ENCODE assay signal across 8 mouse cellular contexts in genomic region chr13:43595896-43596295, GRCm38 (mm10). TPM values are rescaled to one million over a fixed set of nuclear protein-coding genes. Genes with fewer than 3 reads are reported as not detected.
DNase-seq lines count a peak whose midpoint lies in the region; ATAC-seq and TF ChIP-seq lines count a peak whose summit lies in the region.

No protein-coding gene starts in this region.

- no peaks in the 10 kb centered on the region for H3K4me1 ChIP-seq in CH12.LX (ENCODE audit: control insufficient read depth in 1 of 2, insufficient read depth in 2 of 2)
- H3K4me1 ChIP-seq in kidney, postnatal 0 days (replicated peaks; ENCODE audit: insufficient read depth, low read length): no peaks in the 10 kb centered on the region
- H3K4me1 ChIP-seq in neural tube, embryonic 11.5 days (ENCODE audit: control insufficient read depth, insufficient read depth, low read length): no peaks in the 10 kb centered on the region

- no peaks in the 10 kb centered on the region for H3K27me3 ChIP-seq in CH12.LX (replicated peaks)
- no peaks in the 10 kb centered on the region for H3K27me3 ChIP-seq in kidney, postnatal 0 days (ENCODE audit: insufficient read depth, low read length)
- H3K27me3 ChIP-seq in neural tube, embryonic 11.5 days (ENCODE audit: control insufficient read depth, insufficient read depth, low read length): no peaks in the 10 kb centered on the region

- peak; percentile 95 for TF ChIP-seq RAD21 in CH12.LX (IDR thresholded peaks at IDR 0.05; ENCODE audit: low read depth, low read length)

- TF ChIP-seq POLR2A in CH12.LX (IDR thresholded peaks at IDR 0.05; ENCODE audit: low read depth, low read length): no peak

- no peak overlapping the region for H3K4me3 ChIP-seq in CH12.LX (replicated peaks in 1 of 3; ENCODE audit: low read depth in 2 of 3, low read length in 2 of 3, poor library complexity in 1 of 3)
- no peak overlapping the region for H3K4me3 ChIP-seq in kidney, postnatal 0 days (replicated peaks; ENCODE audit: low read depth, low read length)
- no peak overlapping the region for H3K4me3 ChIP-seq in neural tube, embryonic 11.5 days (ENCODE audit: low read depth, low read length)

- H3K36me3 ChIP-seq in CH12.LX (replicated peaks in 1 of 2; ENCODE audit: control insufficient read depth in 1 of 2, insufficient read depth in 1 of 2, low read length in 1 of 2): no peaks in the 10 kb centered on the region
- no peaks in the 10 kb centered on the region for H3K36me3 ChIP-seq in kidney, postnatal 0 days (ENCODE audit: insufficient read depth, low read length)
- H3K36me3 ChIP-seq in neural tube, embryonic 11.5 days (ENCODE audit: control insufficient read depth, insufficient read depth, low read length): no peaks in the 10 kb centered on the region

- 61% methylated on average over 4 of the region's 4 CpGs for WGBS in kidney, postnatal 0 days
- WGBS in neural tube, embryonic 11.5 days: 58% methylated on average over 4 of the region's 4 CpGs

- H3K9me3 ChIP-seq in CH12.LX (replicated peaks; ENCODE audit: low read length): no peaks in the 10 kb centered on the region
- H3K9me3 ChIP-seq in kidney, postnatal 0 days (replicated peaks; ENCODE audit: low read length): no peaks in the 10 kb centered on the region
- H3K9me3 ChIP-seq in neural tube, embryonic 11.5 days (ENCODE audit: control insufficient read depth, low read length): no peaks in the 10 kb centered on the region

- TF ChIP-seq EP300 in CH12.LX (IDR thresholded peaks at IDR 0.05; ENCODE audit: low read length): no peak

- no peaks in the 10 kb centered on the region for H3K79me2 ChIP-seq in CH12.LX (replicated peaks; ENCODE audit: control insufficient read depth, extremely low read depth, insufficient read depth, poor library complexity, severe bottlenecking)

- TF ChIP-seq CTCF in CH12.LX (conservative IDR thresholded peaks at IDR 0.05 in 1 of 2, IDR thresholded peaks at IDR 0.05 in 1 of 2; ENCODE audit: low read depth in 2 of 2, low read length in 2 of 2): peak; percentile 57 to 93
- TF ChIP-seq CTCF in kidney, postnatal 0 days (IDR thresholded peaks at IDR 0.05; ENCODE audit: low read depth): peak; percentile 93

- no peak overlapping the region for H3K9ac ChIP-seq in CH12.LX (ENCODE audit: insufficient read depth, low read depth)
- H3K9ac ChIP-seq in kidney, postnatal 0 days (ENCODE audit: low read depth, low read length): no peak overlapping the region
- no peak overlapping the region for H3K9ac ChIP-seq in neural tube, embryonic 11.5 days (ENCODE audit: low read length)

- dilution Hi-C loops in CH12.LX (cut with MboI; ENCODE audit: extremely low pct_ligation_motif_present, extremely low pct_unique_long_range_greater_than_20kb, low sequenced_read_pairs): no loop called here

- DNase-seq in layer of hippocampus, adult 11-12 months (ENCODE audit: low spot score): peak; percentile 55
- DNase-seq in layer of hippocampus, postnatal 25 days (ENCODE audit: extremely low spot score in 1 of 2, low spot score in 1 of 2): no peak
- peak; percentile 67 for DNase-seq in CH12.LX (ENCODE audit: extremely low read depth)
- peak; percentile 79 for DNase-seq in adrenal gland, postnatal 14 days
- peak; percentile 70 for DNase-seq in embryo, embryonic 9.5 days (ENCODE audit: extremely low spot score)
- peak; percentile 84 for DNase-seq in kidney, postnatal 0 days (ENCODE audit: low spot score)
- peak; percentile 50 for DNase-seq in neural tube, embryonic 11.5 days (ENCODE audit: low spot score)

- in situ Hi-C loops in CH12.LX (cut with MboI; ENCODE audit: low pct_ligation_motif_present, low pct_unique_long_range_greater_than_20kb, low sequenced_read_pairs): loop anchor here (5.0 kb wide), 1 partner anchor 136 kb away; no protein-coding TSS in a partner anchor

- no peak overlapping the region for H3K27ac ChIP-seq in CH12.LX (ENCODE audit: insufficient read depth, low read depth)
- no peak overlapping the region for H3K27ac ChIP-seq in kidney, postnatal 0 days
- H3K27ac ChIP-seq in neural tube, embryonic 11.5 days (ENCODE audit: low read depth, low read length): no peak overlapping the region

- H3K4me2 ChIP-seq in CH12.LX (ENCODE audit: insufficient read depth, low read depth, poor library complexity, severe bottlenecking): no peak overlapping the region
- no peak overlapping the region for H3K4me2 ChIP-seq in kidney, postnatal 0 days (ENCODE audit: low read length)
- H3K4me2 ChIP-seq in neural tube, embryonic 11.5 days (ENCODE audit: low read depth): no peak overlapping the region

- ATAC-seq in kidney, postnatal 0 days (replicated peaks; ENCODE audit: low FRiP score, low read depth): no peak
- ATAC-seq in neural tube, embryonic 11.5 days (ENCODE audit: insufficient read depth, low FRiP score, low TSS enrichment): no peak
- ATAC-seq in erythroid progenitor cell, adult 5-6 weeks (replicated peaks; ENCODE audit: low FRiP score, poor library complexity, severe bottlenecking): no peak

TF ChIP-seq in CH12.LX, 34 proteins besides CTCF, POLR2A, EP300 and RAD21:
- no peak for TF ChIP-seq POLR2AphosphoS2 (IDR thresholded peaks at IDR 0.05; ENCODE audit: low read depth, low read length)
- no peak for TF ChIP-seq HCFC1 (IDR thresholded peaks at IDR 0.05; ENCODE audit: low read depth, low read length)
- TF ChIP-seq BHLHE40 (IDR thresholded peaks at IDR 0.05; ENCODE audit: low read depth, low read length): 0 out of 2 replicates have a peak, but pooled peaks have one; percentile 41
- TF ChIP-seq ZC3H11A (IDR thresholded peaks at IDR 0.05; ENCODE audit: low read depth, low read length): peak; percentile 29; the same call in 1 of the 2 replicates
- peak; percentile 80 for TF ChIP-seq SMC3 (IDR thresholded peaks at IDR 0.05; ENCODE audit: low read depth, low read length)
- no peak for TF ChIP-seq CHD1 (IDR thresholded peaks at IDR 0.05; ENCODE audit: low read depth, low read length)
TF ChIP-seq in CH12.LX: peak in this region for 3.

RNA-seq across cellular contexts. Expression of gene Rnf182, which starts 19.6 kb away (rescaled TPM):
- total RNA-seq in layer of hippocampus, postnatal 25 days (2021): 10 to 100 TPM; 35.6 to 36.4 TPM
- total RNA-seq in CH12.LX (2012; rRNA removed) (not detected in 2 replicates), CH12.LX (2014; rRNA removed) (not detected in 2 replicates)
- not detected in 2 replicates for polyA plus RNA-seq in CH12.LX (2012; ENCODE audit: insufficient read length, low read depth)
- 1.2 and 1.3 TPM in 2 replicates for total RNA-seq in adrenal gland, postnatal 14 days (2021)
- 1.1 and 2.4 TPM in 2 replicates for polyA plus RNA-seq in kidney, postnatal 0 days (2015; fragmentation: Nextera tagmentation; extraction: Ambion mirVana)
- 5.2 and 6.3 TPM in 2 replicates for polyA plus RNA-seq in neural tube, embryonic 11.5 days (2014; fragmentation: Nextera tagmentation; extraction: Ambion mirVana)
- not detected in 2 replicates for total RNA-seq in erythroid progenitor cell, adult 5-6 weeks (2015; ENCODE audit: low replicate concordance)
- total RNA-seq in erythroid progenitor cell, adult 5-6 weeks (2017; ENCODE audit: low replicate concordance): not detected in 2 replicates

RNA-seq across cellular contexts. Expression of gene Mcur1, which starts 35.9 kb away (rescaled TPM):
- 10 to 100 TPM; 19.2 to 22.5 TPM for total RNA-seq in layer of hippocampus, postnatal 25 days (2021)
- 4.7 and 5.7 TPM in 2 replicates for total RNA-seq in CH12.LX (2012; rRNA removed)
- 6.3 TPM in 2 replicates for total RNA-seq in CH12.LX (2014; rRNA removed)
- 10.8 and 12.5 TPM in 2 replicates for polyA plus RNA-seq in CH12.LX (2012; ENCODE audit: insufficient read length, low read depth)
- 65.5 and 66.1 TPM in 2 replicates for total RNA-seq in adrenal gland, postnatal 14 days (2021)
- 37.0 and 37.3 TPM in 2 replicates for polyA plus RNA-seq in kidney, postnatal 0 days (2015; fragmentation: Nextera tagmentation; extraction: Ambion mirVana)
- polyA plus RNA-seq in neural tube, embryonic 11.5 days (2014; fragmentation: Nextera tagmentation; extraction: Ambion mirVana): 10.5 and 14.7 TPM in 2 replicates
- 8.6 and 11.3 TPM in 2 replicates for total RNA-seq in erythroid progenitor cell, adult 5-6 weeks (2015; ENCODE audit: low replicate concordance)
- total RNA-seq in erythroid progenitor cell, adult 5-6 weeks (2017; ENCODE audit: low replicate concordance): 4.7 and 16.6 TPM in 2 replicates

Comparison
In these comparisons a context has a peak if more than half of its experiments do, and no peak if none do; other contexts are left out.
1. DNase-seq: peak in layer of hippocampus, adult 11-12 months (single experiment), CH12.LX (single experiment), adrenal gland, postnatal 14 days (single experiment), embryo, embryonic 9.5 days (single experiment), kidney, postnatal 0 days (single experiment) and neural tube, embryonic 11.5 days (single experiment); none in layer of hippocampus, postnatal 25 days (0 of 2).
2. RNA of gene Rnf182, which starts 19.6 kb away (total RNA-seq): 35.6 to 36.4 TPM in layer of hippocampus, postnatal 25 days; 1.2 to 1.3 TPM in adrenal gland, postnatal 14 days, not detected in CH12.LX and not detected in erythroid progenitor cell, adult 5-6 weeks; every median in the first group is over 10 times any median in the second.